Mouse (Mus musculus): ENCODE data around the gene Tmem171.

Gene Tmem171

GRCm38 (mm10) chr13:98694773-98695314 lies at the start of gene Tmem171:
Tmem171 (minus strand) TSS chr13:98694834.
- no peak for DNase-seq (ENCODE audit: low read depth, low spot score)

DNA sequence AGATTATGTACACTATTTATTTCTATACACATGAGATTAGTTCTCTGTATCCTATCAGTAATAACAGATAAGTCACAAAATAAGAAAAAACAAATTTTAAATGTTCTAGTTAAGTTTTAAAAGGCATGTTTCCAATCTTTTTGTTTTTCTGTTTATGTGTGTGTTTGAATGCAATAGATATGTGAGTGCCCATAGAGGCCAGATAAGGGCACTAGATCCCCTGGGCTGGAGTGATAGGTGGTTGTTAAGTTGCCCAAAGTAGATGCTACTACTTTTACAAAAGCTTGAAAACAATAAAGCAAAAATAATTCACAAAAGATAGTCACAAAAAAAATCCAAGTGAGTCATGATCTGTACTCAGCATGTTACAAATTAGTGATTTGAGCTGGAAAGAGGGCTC lies 49.2 kb upstream of the Tmem171 start:
- DNase-seq (ENCODE audit: low read depth, low spot score), result no peak

DNA sequence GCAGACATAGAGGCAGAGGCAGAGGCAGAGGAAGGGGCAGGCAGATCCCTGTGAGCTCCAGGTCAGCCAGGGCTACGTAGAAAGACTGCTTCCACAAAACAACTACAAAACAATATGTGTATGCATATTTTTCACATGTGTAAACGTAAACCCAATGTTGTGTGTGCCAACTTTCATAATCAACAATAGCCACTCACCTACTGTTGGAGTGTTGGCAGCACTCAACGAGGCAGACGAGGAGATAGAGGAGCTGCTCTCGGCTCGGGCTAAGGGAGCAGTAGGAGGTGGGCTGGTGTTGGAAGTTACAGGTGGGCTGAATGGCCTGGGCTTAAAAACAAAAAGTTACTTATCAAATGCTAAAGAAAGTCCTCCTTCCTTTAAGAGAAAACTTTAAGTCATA lies 48.6 kb upstream of the Tmem171 start:
- no peak for DNase-seq (ENCODE audit: low read depth, low spot score)

GRCm38 (mm10) chr13:98738213-98738612 lies 43.6 kb upstream of the Tmem171 start:
- DNase-seq (ENCODE audit: low read depth, low spot score), result no peak

DNA sequence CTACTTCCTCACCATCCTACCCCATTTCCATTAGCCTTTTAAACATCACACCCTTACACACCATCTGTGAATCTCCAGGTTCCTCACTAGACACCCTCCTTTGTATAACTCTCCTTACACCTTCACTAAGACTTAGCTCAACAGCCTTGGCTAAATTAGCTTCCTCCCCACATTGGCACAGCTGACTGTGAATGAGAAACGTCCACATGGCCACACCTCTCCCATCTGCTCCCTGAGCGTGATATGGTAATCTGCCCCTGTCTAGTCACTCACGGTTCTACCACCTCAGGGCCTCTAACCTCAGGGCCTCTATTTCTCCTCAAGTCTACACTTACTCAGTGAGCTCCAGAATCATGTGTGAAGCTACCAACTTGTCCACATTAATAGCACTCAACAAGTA lies 38.7 kb upstream of the Tmem171 start:
- no peak for DNase-seq (ENCODE audit: low read depth, low spot score)

DNA sequence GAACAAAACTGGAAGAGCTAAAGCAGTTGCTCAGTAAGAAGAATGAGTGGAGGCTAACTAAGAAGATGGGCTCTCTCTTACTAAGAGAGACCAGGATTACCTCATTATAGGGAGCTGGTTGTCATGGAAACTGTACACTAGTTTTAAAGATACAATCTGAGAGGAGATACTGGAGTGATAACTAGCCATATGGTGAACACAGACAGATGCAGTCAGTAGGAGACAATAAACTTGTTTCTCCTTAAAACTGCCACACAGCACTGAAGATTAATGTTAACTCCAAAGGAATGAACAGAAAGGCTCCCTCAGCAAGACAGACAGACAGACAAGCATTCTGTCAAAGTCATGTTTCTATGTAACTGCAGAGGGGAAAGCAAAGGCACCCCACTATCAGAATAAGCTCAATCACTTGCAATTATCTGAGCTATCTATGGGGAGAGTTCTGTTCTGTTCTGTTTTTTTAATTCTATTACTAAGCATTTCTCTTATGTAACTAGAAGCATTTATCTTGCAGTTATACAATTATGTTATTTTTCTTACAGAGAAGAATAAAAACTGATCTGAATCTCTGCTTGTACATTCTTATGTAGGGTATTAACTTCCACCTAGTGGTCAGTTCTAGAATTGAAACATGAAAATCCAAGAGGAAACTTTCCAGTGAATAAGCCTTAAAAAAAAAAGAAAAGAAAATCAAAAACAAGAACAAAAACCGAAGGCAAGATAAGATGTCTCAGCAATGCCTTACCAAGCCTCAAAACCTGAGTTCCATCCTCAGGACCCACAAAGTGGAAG lies 34.8 kb upstream of the Tmem171 start:
- DNase-seq (ENCODE audit: low read depth, low spot score), result no peak

GRCm38 (mm10) chr13:98726494-98726893 lies 31.9 kb upstream of the Tmem171 start:
- no peak for DNase-seq (ENCODE audit: low read depth, low spot score)

DNA sequence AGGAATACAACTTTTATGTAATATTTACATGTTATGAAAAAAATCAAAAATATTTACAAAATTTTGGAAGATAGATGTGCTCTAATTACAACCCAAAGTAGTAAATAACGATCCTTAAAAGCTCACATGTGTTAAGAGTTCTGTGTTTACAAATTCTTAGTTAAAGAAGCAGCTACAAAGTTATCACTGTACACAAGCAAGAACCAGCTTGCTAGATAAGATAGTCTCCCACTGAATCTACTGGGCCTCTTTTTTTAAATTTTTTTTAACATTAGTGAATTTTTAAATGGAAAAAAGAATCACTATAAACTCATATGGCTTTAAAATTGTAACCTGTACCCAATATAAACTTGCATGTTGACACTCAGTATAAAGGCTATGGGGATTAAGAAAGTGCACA lies 28.8 kb upstream of the Tmem171 start:
- no peak for DNase-seq (ENCODE audit: low read depth, low spot score)

GRCm38 (mm10) chr13:98722296-98722695 lies 27.7 kb upstream of the Tmem171 start:
- DNase-seq (ENCODE audit: low read depth, low spot score), result no peak

- no peak for DNase-seq (ENCODE audit: low read depth, low spot score)
Observed at GRCm38 (mm10) chr13:98716176-98716575, 21.5 kb upstream of the Tmem171 start.

- no peak for DNase-seq (ENCODE audit: low read depth, low spot score)
Observed at GRCm38 (mm10) chr13:98715443-98715990, 20.9 kb upstream of the Tmem171 start.

DNA sequence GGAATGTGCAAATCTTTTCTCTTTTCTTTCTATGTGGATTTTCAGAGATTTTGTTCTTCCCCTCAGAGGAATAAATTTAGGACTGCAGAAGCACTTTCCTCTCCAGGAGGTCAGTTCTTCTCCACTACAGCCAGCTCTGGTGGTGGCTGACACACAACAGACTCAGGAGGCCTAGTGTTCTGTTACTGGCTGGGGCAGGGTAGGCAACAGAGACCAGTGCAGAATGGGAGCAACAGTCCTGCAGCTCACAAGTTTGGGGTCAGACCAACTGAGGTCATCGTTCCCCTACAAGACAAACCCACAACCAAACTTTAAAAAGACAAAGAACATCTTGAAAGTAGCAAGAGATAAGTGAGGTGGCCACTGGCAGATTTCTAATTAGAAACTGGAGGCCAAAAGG lies 16.0 kb upstream of the Tmem171 start:
- DNase-seq (ENCODE audit: low read depth, low spot score), result no peak

DNA sequence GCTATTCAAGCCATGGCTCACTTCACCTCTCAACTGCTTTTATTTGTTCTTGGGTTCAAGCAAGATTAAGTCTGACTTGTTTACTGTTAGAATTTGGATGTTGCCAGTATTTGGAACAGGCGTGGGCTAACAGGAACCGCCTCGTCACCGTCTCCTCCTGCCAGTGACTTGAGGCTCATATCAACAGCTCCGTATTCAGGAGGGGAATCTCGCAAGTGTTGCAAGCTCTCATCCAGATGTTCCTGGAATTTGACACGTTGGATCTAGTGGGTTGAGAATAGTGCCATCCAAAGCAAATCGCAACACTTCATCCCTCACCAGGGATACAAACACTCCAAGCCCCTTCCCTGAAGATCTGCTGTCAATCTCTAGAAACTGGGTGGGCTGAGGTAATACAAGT lies 15.6 kb upstream of the Tmem171 start:
- peak; percentile 15 for DNase-seq (ENCODE audit: low read depth, low spot score)

GRCm38 (mm10) chr13:98705501-98705900 lies 10.9 kb upstream of the Tmem171 start:
- no peak for DNase-seq (ENCODE audit: low read depth, low spot score)

GRCm38 (mm10) chr13:98703786-98704185 lies 9.2 kb upstream of the Tmem171 start:
- DNase-seq (ENCODE audit: low read depth, low spot score), result no peak

DNA sequence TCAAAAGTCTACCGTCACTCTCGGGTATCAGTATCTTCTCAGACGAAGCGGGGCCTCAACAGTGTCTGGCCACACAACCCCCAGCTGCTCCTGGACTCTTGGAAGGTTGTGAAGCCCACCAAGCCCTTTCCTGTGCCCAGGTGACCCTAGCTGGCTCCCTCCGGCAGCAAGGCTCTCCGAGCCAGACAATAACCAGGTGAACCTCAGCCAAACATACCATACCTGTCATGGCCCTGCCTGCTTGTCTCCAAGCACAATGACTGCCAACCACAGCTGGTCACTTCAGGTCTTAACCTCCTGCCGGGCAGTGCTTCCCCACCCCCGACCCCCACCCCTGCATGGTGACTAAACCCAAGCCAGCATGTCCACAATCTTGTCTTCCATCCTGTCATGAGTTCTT lies 7.7 kb upstream of the Tmem171 start:
- no peak for DNase-seq (ENCODE audit: low read depth, low spot score)

DNA sequence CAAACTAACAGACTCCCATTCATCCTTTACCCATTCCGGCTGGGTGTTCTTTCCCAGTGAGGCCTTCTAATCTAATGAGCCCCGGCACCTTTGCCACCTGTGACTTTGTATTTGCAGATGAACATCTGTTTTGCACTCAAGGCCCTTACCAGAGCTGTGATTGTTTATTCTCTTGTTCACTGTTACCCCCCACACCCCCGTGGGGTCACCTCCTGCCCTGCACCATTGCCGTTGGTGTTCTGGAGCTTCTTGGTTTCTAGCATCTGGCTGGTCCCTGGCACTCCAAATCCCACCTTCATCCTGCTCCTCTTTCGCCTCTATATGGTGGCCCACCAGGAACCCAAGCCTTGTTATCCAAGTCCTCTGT lies 6.7 kb upstream of the Tmem171 start:
- no peak for DNase-seq (ENCODE audit: low read depth, low spot score)

DNA sequence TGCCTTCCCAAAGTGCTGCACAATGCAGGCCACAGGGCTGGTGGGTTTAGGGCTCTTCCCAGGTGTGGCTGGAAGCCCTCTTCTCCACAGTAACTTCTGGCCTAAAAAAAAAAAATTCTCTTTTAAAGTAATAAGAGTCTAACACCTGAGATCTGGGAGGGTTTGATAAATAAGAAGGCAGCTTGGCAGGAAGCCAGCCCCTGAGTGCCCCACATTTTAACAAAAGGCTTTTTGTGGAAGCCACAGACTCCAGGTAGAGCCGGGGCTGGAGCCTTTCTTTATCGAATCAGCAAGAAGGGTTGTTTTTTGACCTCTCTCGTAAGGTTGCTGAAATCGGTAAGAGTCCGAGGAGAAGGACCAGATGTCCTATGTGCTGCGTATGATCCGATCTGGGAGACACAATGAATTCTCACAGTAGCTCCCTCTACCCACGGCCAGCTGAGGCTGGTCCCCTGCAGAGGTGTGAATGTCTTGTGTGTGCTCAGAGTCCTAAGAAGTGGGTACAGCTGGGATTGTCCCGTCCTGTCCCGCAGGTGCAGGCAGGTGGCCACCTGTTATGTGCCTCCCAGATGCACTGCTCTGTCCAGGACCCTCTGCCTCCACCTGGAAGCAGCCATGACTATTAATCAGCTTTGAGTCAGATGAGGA lies 6.2 kb upstream of the Tmem171 start:
- no peak for DNase-seq (ENCODE audit: low read depth, low spot score)

GRCm38 (mm10) chr13:98699982-98700540 lies 5.4 kb upstream of the Tmem171 start:
- DNase-seq (ENCODE audit: low read depth, low spot score), result no peak

- no peak for DNase-seq (ENCODE audit: low read depth, low spot score)
Observed at GRCm38 (mm10) chr13:98699051-98699744, 4.6 kb upstream of the Tmem171 start.

GRCm38 (mm10) chr13:98696716-98697115 lies 2.1 kb upstream of the Tmem171 start:
- DNase-seq (ENCODE audit: low read depth, low spot score), result no peak

- DNase-seq (ENCODE audit: low read depth, low spot score), result peak; percentile 22
Observed at GRCm38 (mm10) chr13:98695546-98695945, 912 bp upstream of the Tmem171 start.
